In genomic region chr7:24472937-24473336, GRCm38 (mm10) we compare ENCODE assay signal across 11 mouse cellular contexts. TPM values are rescaled to one million over a fixed set of nuclear protein-coding genes. Genes with fewer than 3 reads are reported as not detected.
DNase-seq lines count a peak whose midpoint lies in the region; ATAC-seq and TF ChIP-seq lines count a peak whose summit lies in the region.
"Had no signal": no experiment of that assay in that cellular context is flagged by ENCODE, and none has a peak within 500 bp of the region (broad histone marks: within the 10 kb centered on the region; RNA-seq: fewer than 3 reads in every experiment).

No protein-coding gene starts in this region.

- no peaks in the 10 kb centered on the region for H3K27me3 ChIP-seq in kidney, postnatal 0 days (ENCODE audit: insufficient read depth, low read length)
- H3K27me3 ChIP-seq in kidney, embryonic 15.5 days = no peaks in the 10 kb centered on the region
- peaks cover 6% of the 10 kb centered on the region for H3K27me3 ChIP-seq in E14TG2a.4 (ENCODE audit: insufficient read depth, low read length)
- H3K27me3 ChIP-seq in midbrain, embryonic 11.5 days (ENCODE audit: control insufficient read depth, insufficient read depth, low read length) = no peaks in the 10 kb centered on the region
- H3K27me3 ChIP-seq: embryonic facial prominence, embryonic 12.5 days; neural tube, embryonic 12.5 days had no signal

- H3K27ac ChIP-seq in kidney, postnatal 0 days = no peak overlapping the region
- H3K27ac ChIP-seq in kidney, embryonic 15.5 days = no peak overlapping the region
- no peak overlapping the region for H3K27ac ChIP-seq in bone marrow macrophage, adult 2 months (ENCODE audit: insufficient read depth, low read depth, low read length)
- H3K27ac ChIP-seq in midbrain, embryonic 11.5 days (ENCODE audit: low read depth, low read length) = no peak overlapping the region
- H3K27ac ChIP-seq: embryonic facial prominence, embryonic 12.5 days; neural tube, embryonic 12.5 days had no signal

- no peak for DNase-seq in kidney, postnatal 0 days (ENCODE audit: low spot score)
- peak; percentile 88 for DNase-seq in midbrain, embryonic 11.5 days (ENCODE audit: low spot score, missing footprints)
- no peak for DNase-seq in left cerebral cortex, adult 8-10 months (ENCODE audit: low spot score in 2 of 2)
- DNase-seq in right cerebral cortex, adult 2 months (ENCODE audit: low spot score in 2 of 2) = no peak
- no peak for DNase-seq in layer of hippocampus, postnatal 36 days

- H3K4me2 ChIP-seq in kidney, postnatal 0 days (ENCODE audit: low read length) = no peak overlapping the region
- no peak overlapping the region for H3K4me2 ChIP-seq in kidney, embryonic 15.5 days
- H3K4me2 ChIP-seq in midbrain, embryonic 11.5 days = no peak overlapping the region
- H3K4me2 ChIP-seq: embryonic facial prominence, embryonic 12.5 days; neural tube, embryonic 12.5 days had no signal

- ATAC-seq in kidney, postnatal 0 days (replicated peaks; ENCODE audit: low FRiP score, low read depth) = no peak
- no peak for ATAC-seq in kidney, embryonic 15.5 days (replicated peaks; ENCODE audit: low FRiP score)
- peak; percentile 27; the same call in 1 of the 2 replicates for ATAC-seq in midbrain, embryonic 11.5 days (ENCODE audit: low FRiP score)

- no peak for TF ChIP-seq POLR2A in bone marrow macrophage, adult 2 months (IDR thresholded peaks at IDR 0.05; ENCODE audit: borderline replicate concordance, low read depth, low read length)

- H3K36me3 ChIP-seq in kidney, postnatal 0 days (ENCODE audit: insufficient read depth, low read length) = 0 out of 2 replicates have a peak, but pooled peaks cover 3% of the 10 kb centered on the region
- H3K36me3 ChIP-seq in kidney, embryonic 15.5 days = peaks cover 19% of the 10 kb centered on the region
- H3K36me3 ChIP-seq in E14TG2a.4 (ENCODE audit: insufficient read depth, low read length) = peaks cover 71% of the 10 kb centered on the region
- no peaks in the 10 kb centered on the region for H3K36me3 ChIP-seq in midbrain, embryonic 11.5 days (ENCODE audit: control insufficient read depth, insufficient read depth, low read length)
- H3K36me3 ChIP-seq: embryonic facial prominence, embryonic 12.5 days; neural tube, embryonic 12.5 days had no signal

- WGBS in kidney, postnatal 0 days = 80% methylated on average over 7 of the region's 7 CpGs
- 77% methylated on average over 7 of the region's 7 CpGs for WGBS in kidney, embryonic 15.5 days
- 74% methylated on average over 7 of the region's 7 CpGs for WGBS in midbrain, embryonic 11.5 days

- H3K4me1 ChIP-seq in kidney, postnatal 0 days (replicated peaks; ENCODE audit: insufficient read depth, low read length) = no peaks in the 10 kb centered on the region
- H3K4me1 ChIP-seq in kidney, embryonic 15.5 days = 0 out of 2 replicates have a peak, but pooled peaks cover 3% of the 10 kb centered on the region
- peaks cover 48% of the 10 kb centered on the region for H3K4me1 ChIP-seq in E14TG2a.4 (replicated peaks; ENCODE audit: low read depth, low read length)
- H3K4me1 ChIP-seq in bone marrow macrophage, adult 2 months (ENCODE audit: control insufficient read depth, insufficient read depth, low read length) = peaks cover 1% of the 10 kb centered on the region; the same call in 1 of the 2 replicates
- H3K4me1 ChIP-seq in midbrain, embryonic 11.5 days (ENCODE audit: control insufficient read depth, insufficient read depth, low read length) = no peaks in the 10 kb centered on the region
- H3K4me1 ChIP-seq: embryonic facial prominence, embryonic 12.5 days; neural tube, embryonic 12.5 days had no signal

- no peaks in the 10 kb centered on the region for H3K9me3 ChIP-seq in kidney, postnatal 0 days (replicated peaks; ENCODE audit: low read length)
- H3K9me3 ChIP-seq in kidney, embryonic 15.5 days (replicated peaks) = no peaks in the 10 kb centered on the region
- peaks cover 12% of the 10 kb centered on the region for H3K9me3 ChIP-seq in E14TG2a.4 (ENCODE audit: low read length)
- H3K9me3 ChIP-seq in midbrain, embryonic 11.5 days (ENCODE audit: control insufficient read depth, low read length) = no peaks in the 10 kb centered on the region

- no peak overlapping the region for H3K4me3 ChIP-seq in kidney, postnatal 0 days (replicated peaks; ENCODE audit: low read depth, low read length)
- H3K4me3 ChIP-seq in kidney, embryonic 15.5 days (replicated peaks) = no peak overlapping the region
- no peak overlapping the region for H3K4me3 ChIP-seq in E14TG2a.4 (replicated peaks; ENCODE audit: low read length)
- no peak overlapping the region for H3K4me3 ChIP-seq in bone marrow macrophage, adult 2 months (ENCODE audit: insufficient read depth, low read length)
- H3K4me3 ChIP-seq in midbrain, embryonic 11.5 days (ENCODE audit: low read depth, low read length) = no peak overlapping the region
- H3K4me3 ChIP-seq: embryonic facial prominence, embryonic 12.5 days; neural tube, embryonic 12.5 days had no signal

- peak; percentile 71 for TF ChIP-seq CTCF in kidney, postnatal 0 days (IDR thresholded peaks at IDR 0.05; ENCODE audit: low read depth)
- peak; percentile 78 for TF ChIP-seq CTCF in E14TG2a.4 (conservative IDR thresholded peaks at IDR 0.05; ENCODE audit: low read length)
- peak; percentile 82 for TF ChIP-seq CTCF in bone marrow macrophage, adult 2 months (IDR thresholded peaks at IDR 0.05; ENCODE audit: low read depth, low read length)

- no peak overlapping the region for H3K9ac ChIP-seq in kidney, postnatal 0 days (ENCODE audit: low read depth, low read length)
- no peak overlapping the region for H3K9ac ChIP-seq in kidney, embryonic 15.5 days
- H3K9ac ChIP-seq in midbrain, embryonic 11.5 days (ENCODE audit: low read length) = no peak overlapping the region
- H3K9ac ChIP-seq: embryonic facial prominence, embryonic 12.5 days; neural tube, embryonic 12.5 days had no signal

RNA-seq across cellular contexts. Expression of gene Cadm4, which starts 8.9 kb away (rescaled TPM):
- 7.1 and 8.2 TPM in 2 replicates for polyA plus RNA-seq in kidney, postnatal 0 days (2015; fragmentation: Nextera tagmentation; extraction: Ambion mirVana)
- 6.8 and 7.3 TPM in 2 replicates for polyA plus RNA-seq in kidney, embryonic 15.5 days (2015; fragmentation: Nextera tagmentation; extraction: Ambion mirVana)
- polyA plus RNA-seq in bone marrow macrophage, adult 2 months (2012; ENCODE audit: insufficient read depth, insufficient read length, missing spikeins) = not detected in 2 replicates
- polyA plus RNA-seq in midbrain, embryonic 11.5 days (2014; fragmentation: Nextera tagmentation; extraction: Ambion mirVana) = 6.6 and 6.7 TPM in 2 replicates
- total RNA-seq in left cerebral cortex, adult 8-10 months (2022) = 100 to 1,000 TPM; 215 to 253 (median 239) TPM
- total RNA-seq in layer of hippocampus, postnatal 36 days (2021) = 100 to 1,000 TPM; 137 to 142 TPM

RNA-seq across cellular contexts. Expression of gene Plaur, which starts 10.7 kb away (rescaled TPM):
- 11.5 and 15.9 TPM in 2 replicates for polyA plus RNA-seq in kidney, postnatal 0 days (2015; fragmentation: Nextera tagmentation; extraction: Ambion mirVana)
- polyA plus RNA-seq in kidney, embryonic 15.5 days (2015; fragmentation: Nextera tagmentation; extraction: Ambion mirVana) = 14.4 and 15.3 TPM in 2 replicates
- polyA plus RNA-seq in bone marrow macrophage, adult 2 months (2012; ENCODE audit: insufficient read depth, insufficient read length, missing spikeins) = 24.8 and 27.5 TPM in 2 replicates
- polyA plus RNA-seq in midbrain, embryonic 11.5 days (2014; fragmentation: Nextera tagmentation; extraction: Ambion mirVana) = 0.86 and 1.4 TPM in 2 replicates
- total RNA-seq in left cerebral cortex, adult 8-10 months (2022) = 1 to 10 TPM in 2 of 4 experiments, under 1 TPM in 2; 0.72 to 4.6 (median 2.1) TPM
- under 1 TPM in 1 of 2 experiments, not detected in 1; 0.68 TPM for total RNA-seq in layer of hippocampus, postnatal 36 days (2021)

RNA-seq across cellular contexts. Expression of gene Irgc1, which starts 20.8 kb away (rescaled TPM):
- polyA plus RNA-seq in kidney, postnatal 0 days (2015; fragmentation: Nextera tagmentation; extraction: Ambion mirVana) = not detected in 2 replicates
- not detected in 2 replicates for polyA plus RNA-seq in kidney, embryonic 15.5 days (2015; fragmentation: Nextera tagmentation; extraction: Ambion mirVana)
- polyA plus RNA-seq in bone marrow macrophage, adult 2 months (2012; ENCODE audit: insufficient read depth, insufficient read length, missing spikeins) = not detected in 2 replicates
- polyA plus RNA-seq in midbrain, embryonic 11.5 days (2014; fragmentation: Nextera tagmentation; extraction: Ambion mirVana) = not detected in 2 replicates
- under 1 TPM in 1 of 4 experiments, not detected in 3; 0.21 TPM for total RNA-seq in left cerebral cortex, adult 8-10 months (2022)
- total RNA-seq in layer of hippocampus, postnatal 36 days (2021) = not detected
- polyA plus RNA-seq: embryonic facial prominence, embryonic 12.5 days; neural tube, embryonic 12.5 days had no signal

RNA-seq across cellular contexts. Expression of gene Zfp428, which starts 33.9 kb away (rescaled TPM):
- 40.2 and 41.4 TPM in 2 replicates for polyA plus RNA-seq in kidney, postnatal 0 days (2015; fragmentation: Nextera tagmentation; extraction: Ambion mirVana)
- 61.6 and 66.6 TPM in 2 replicates for polyA plus RNA-seq in kidney, embryonic 15.5 days (2015; fragmentation: Nextera tagmentation; extraction: Ambion mirVana)
- 0.69 TPM in 1 of 2 replicates, not detected in the other for polyA plus RNA-seq in bone marrow macrophage, adult 2 months (2012; ENCODE audit: insufficient read depth, insufficient read length, missing spikeins)
- 83.8 and 83.9 TPM in 2 replicates for polyA plus RNA-seq in midbrain, embryonic 11.5 days (2014; fragmentation: Nextera tagmentation; extraction: Ambion mirVana)
- total RNA-seq in left cerebral cortex, adult 8-10 months (2022) = 10 to 100 TPM; 42.8 to 45.4 (median 44.1) TPM
- total RNA-seq in layer of hippocampus, postnatal 36 days (2021) = 10 to 100 TPM; 36.2 to 42.1 TPM

RNA-seq across cellular contexts. Expression of gene AC161166.1, which starts 39.3 kb away (rescaled TPM):
- 0.06 and 0.12 TPM in 2 replicates for polyA plus RNA-seq in kidney, postnatal 0 days (2015; fragmentation: Nextera tagmentation; extraction: Ambion mirVana)
- polyA plus RNA-seq in kidney, embryonic 15.5 days (2015; fragmentation: Nextera tagmentation; extraction: Ambion mirVana) = 0.48 and 0.68 TPM in 2 replicates
- not detected in 2 replicates for polyA plus RNA-seq in bone marrow macrophage, adult 2 months (2012; ENCODE audit: insufficient read depth, insufficient read length, missing spikeins)
- polyA plus RNA-seq in midbrain, embryonic 11.5 days (2014; fragmentation: Nextera tagmentation; extraction: Ambion mirVana) = 0.55 and 0.59 TPM in 2 replicates
- not detected for total RNA-seq in left cerebral cortex, adult 8-10 months (2022)
- not detected for total RNA-seq in layer of hippocampus, postnatal 36 days (2021)
- polyA plus RNA-seq: large intestine, adult 2 months had no signal
